27 mouse cellular contexts compared by ENCODE assay signal in the genomic region with DNA sequence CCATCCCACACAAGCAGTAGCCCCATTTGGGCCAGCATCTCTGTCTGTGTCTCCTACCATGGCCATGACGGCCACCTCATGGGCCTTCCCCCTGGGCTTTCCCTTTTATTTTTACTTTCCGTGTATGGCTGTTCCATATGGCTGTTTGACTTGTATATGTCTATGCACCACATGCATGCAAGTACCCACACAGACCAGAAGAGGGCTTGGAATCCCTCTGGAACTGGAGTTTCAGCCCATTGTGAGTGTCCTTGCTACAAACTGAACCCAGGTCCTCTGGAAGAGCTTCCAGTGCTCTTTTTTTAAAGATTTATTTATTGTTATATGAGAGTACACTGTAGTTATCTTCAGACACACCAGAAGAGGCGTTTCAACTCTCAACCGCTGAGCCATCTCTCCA. TPM values are rescaled to one million over a fixed set of nuclear protein-coding genes. Genes with fewer than 3 reads are reported as not detected.
A peak's percentile ranks its signal among the peaks of the same experiment; 100 is the strongest.
DNase-seq lines count a peak whose midpoint lies in the region; ATAC-seq and TF ChIP-seq lines count a peak whose summit lies in the region.
"Had no signal": no experiment of that assay in that cellular context is flagged by ENCODE, and none has a peak within 500 bp of the region (broad histone marks: within the 10 kb centered on the region; RNA-seq: fewer than 3 reads in every experiment).

No protein-coding gene starts in this region.

- H3K36me3 ChIP-seq in forebrain, postnatal 0 days (ENCODE audit: insufficient read depth): 0 out of 2 replicates have a peak, but pooled peaks cover under 1% of the 10 kb centered on the region
- H3K36me3 ChIP-seq in forebrain, embryonic 15.5 days: no peaks in the 10 kb centered on the region
- H3K36me3 ChIP-seq in liver, embryonic 14.5 days (replicated peaks; ENCODE audit: control insufficient read depth, insufficient read depth, low read depth): no peaks in the 10 kb centered on the region
- peaks cover 5% of the 10 kb centered on the region for H3K36me3 ChIP-seq in liver, embryonic 12.5 days
- no peaks in the 10 kb centered on the region for H3K36me3 ChIP-seq in heart, embryonic 11.5 days (ENCODE audit: control insufficient read depth, insufficient read depth, low read length)
- H3K36me3 ChIP-seq: stomach, embryonic 15.5 days had no signal

- ATAC-seq in forebrain, postnatal 0 days: no peak
- no peak for ATAC-seq in forebrain, embryonic 15.5 days (replicated peaks)
- ATAC-seq in liver, embryonic 14.5 days (ENCODE audit: insufficient read depth): no peak
- no peak for ATAC-seq in liver, embryonic 12.5 days
- no peak for ATAC-seq in heart, embryonic 11.5 days (replicated peaks; ENCODE audit: insufficient number of reproducible peaks, low FRiP score, low TSS enrichment)
- ATAC-seq: CD4-positive, CD25-positive, alpha-beta regulatory T cell, adult 4 months; forebrain, embryonic 16.5 days had no signal

- peak; percentile 11; the same call in 1 of the 2 replicates for TF ChIP-seq CTCF in forebrain, postnatal 0 days (IDR thresholded peaks at IDR 0.05; ENCODE audit: low read depth)
- peak; percentile 31; the same call in 1 of the 2 replicates for TF ChIP-seq CTCF in liver, embryonic 14.5 days (IDR thresholded peaks at IDR 0.05; ENCODE audit: low read depth)

- no peak overlapping the region for H3K27ac ChIP-seq in forebrain, postnatal 0 days (ENCODE audit: low read depth, low read length)
- H3K27ac ChIP-seq in forebrain, embryonic 15.5 days (replicated peaks): no peak overlapping the region
- no peak overlapping the region for H3K27ac ChIP-seq in liver, embryonic 14.5 days
- no peak overlapping the region for H3K27ac ChIP-seq in liver, embryonic 12.5 days
- no peak overlapping the region for H3K27ac ChIP-seq in heart, embryonic 11.5 days (ENCODE audit: low read depth, low read length)
- H3K27ac ChIP-seq: embryonic facial prominence, embryonic 13.5 days; forebrain, embryonic 10.5 days; hindbrain, embryonic 12.5 days; midbrain, embryonic 12.5 days; stomach, embryonic 15.5 days had no signal

- no peak for DNase-seq in forebrain, postnatal 0 days
- DNase-seq in liver, embryonic 14.5 days (ENCODE audit: low read depth in 3 of 3, low spot score in 3 of 3): no peak
- DNase-seq in 3T3-L1 (ENCODE audit: low read depth, low spot score): peak; percentile 52
- DNase-seq in R1 (ENCODE audit: low read depth, low spot score): peak; percentile 76
- DNase-seq in urinary bladder, postnatal 36 days (ENCODE audit: low spot score in 2 of 2): no peak
- DNase-seq: adrenal gland, postnatal 14 days; cerebellum, adult 11-12 months; cerebellum, adult 9-11 months; kidney, adult 11 months; kidney, postnatal 36 days; layer of hippocampus, adult 9-11 months; lung, adult 18-20 months; lung, postnatal 36 days; retina, postnatal 1 day; right cerebral cortex, postnatal 14 days; thymus, postnatal 14 days had no signal

- 78% methylated on average over 4 of the region's 4 CpGs for WGBS in forebrain, postnatal 0 days
- WGBS in forebrain, embryonic 15.5 days: 77% methylated on average over 4 of the region's 4 CpGs
- 58% methylated on average over 4 of the region's 4 CpGs for WGBS in liver, embryonic 14.5 days (ENCODE audit: insufficient replicate concordance)
- WGBS in liver, embryonic 12.5 days (ENCODE audit: insufficient replicate concordance): 57% methylated on average over 4 of the region's 4 CpGs
- 73% methylated on average over 4 of the region's 4 CpGs for WGBS in heart, embryonic 11.5 days (ENCODE audit: insufficient replicate concordance)

- H3K9me3 ChIP-seq in forebrain, postnatal 0 days (ENCODE audit: low read length): no peaks in the 10 kb centered on the region
- no peaks in the 10 kb centered on the region for H3K9me3 ChIP-seq in forebrain, embryonic 15.5 days
- no peaks in the 10 kb centered on the region for H3K9me3 ChIP-seq in liver, embryonic 14.5 days (ENCODE audit: control insufficient read depth, low read length)
- no peaks in the 10 kb centered on the region for H3K9me3 ChIP-seq in liver, embryonic 12.5 days (replicated peaks)
- no peaks in the 10 kb centered on the region for H3K9me3 ChIP-seq in heart, embryonic 11.5 days (replicated peaks; ENCODE audit: control insufficient read depth, low read length)
- H3K9me3 ChIP-seq: embryonic facial prominence, embryonic 13.5 days; forebrain, embryonic 10.5 days; G1E; hindbrain, embryonic 12.5 days; midbrain, embryonic 12.5 days; stomach, embryonic 15.5 days had no signal

- no peak overlapping the region for H3K4me3 ChIP-seq in forebrain, postnatal 0 days (ENCODE audit: low read depth, low read length)
- H3K4me3 ChIP-seq in forebrain, embryonic 15.5 days: no peak overlapping the region
- no peak overlapping the region for H3K4me3 ChIP-seq in liver, embryonic 14.5 days (ENCODE audit: insufficient read depth in 1 of 2, low read depth in 2 of 2, low read length in 2 of 2)
- H3K4me3 ChIP-seq in liver, embryonic 12.5 days: no peak overlapping the region
- no peak overlapping the region for H3K4me3 ChIP-seq in heart, embryonic 11.5 days (ENCODE audit: low read depth, low read length)
- H3K4me3 ChIP-seq: embryonic facial prominence, embryonic 13.5 days; forebrain, embryonic 10.5 days; hindbrain, embryonic 12.5 days; midbrain, embryonic 12.5 days; stomach, embryonic 15.5 days had no signal

- no peak for TF ChIP-seq EP300 in liver, embryonic 14.5 days (IDR thresholded peaks at IDR 0.05; ENCODE audit: low read depth)

- H3K27me3 ChIP-seq in forebrain, postnatal 0 days (ENCODE audit: insufficient read depth, low read length): no peaks in the 10 kb centered on the region
- H3K27me3 ChIP-seq in forebrain, embryonic 15.5 days: no peaks in the 10 kb centered on the region
- no peaks in the 10 kb centered on the region for H3K27me3 ChIP-seq in liver, embryonic 14.5 days (ENCODE audit: control insufficient read depth, insufficient read depth, low read length)
- no peaks in the 10 kb centered on the region for H3K27me3 ChIP-seq in liver, embryonic 12.5 days (replicated peaks)
- H3K27me3 ChIP-seq in heart, embryonic 11.5 days (ENCODE audit: control insufficient read depth, insufficient read depth, low read length): no peaks in the 10 kb centered on the region
- H3K27me3 ChIP-seq: embryonic facial prominence, embryonic 13.5 days; hindbrain, embryonic 12.5 days; midbrain, embryonic 12.5 days; stomach, embryonic 15.5 days had no signal

- no peak overlapping the region for H3K4me2 ChIP-seq in forebrain, postnatal 0 days (ENCODE audit: low read depth)
- no peak overlapping the region for H3K4me2 ChIP-seq in forebrain, embryonic 15.5 days (replicated peaks)
- no peak overlapping the region for H3K4me2 ChIP-seq in liver, embryonic 14.5 days (ENCODE audit: low read depth)
- H3K4me2 ChIP-seq in liver, embryonic 12.5 days: no peak overlapping the region
- no peak overlapping the region for H3K4me2 ChIP-seq in heart, embryonic 11.5 days
- H3K4me2 ChIP-seq: embryonic facial prominence, embryonic 13.5 days; hindbrain, embryonic 12.5 days; midbrain, embryonic 12.5 days; stomach, embryonic 15.5 days had no signal

- H3K4me1 ChIP-seq in forebrain, postnatal 0 days (ENCODE audit: insufficient read depth): no peaks in the 10 kb centered on the region
- H3K4me1 ChIP-seq in forebrain, embryonic 15.5 days: no peaks in the 10 kb centered on the region
- H3K4me1 ChIP-seq in liver, embryonic 14.5 days (replicated peaks; ENCODE audit: control insufficient read depth in 2 of 2, insufficient read depth in 2 of 2, low read length in 1 of 2): no peaks in the 10 kb centered on the region
- H3K4me1 ChIP-seq in liver, embryonic 12.5 days: 0 out of 2 replicates have a peak, but pooled peaks cover 3% of the 10 kb centered on the region
- H3K4me1 ChIP-seq in heart, embryonic 11.5 days (ENCODE audit: control insufficient read depth, insufficient read depth, low read length): no peaks in the 10 kb centered on the region
- H3K4me1 ChIP-seq: embryonic facial prominence, embryonic 13.5 days; forebrain, embryonic 10.5 days; hindbrain, embryonic 12.5 days; midbrain, embryonic 12.5 days; stomach, embryonic 15.5 days had no signal

- H3K9ac ChIP-seq in forebrain, postnatal 0 days: no peak overlapping the region
- no peak overlapping the region for H3K9ac ChIP-seq in forebrain, embryonic 15.5 days (replicated peaks)
- no peak overlapping the region for H3K9ac ChIP-seq in liver, embryonic 14.5 days (replicated peaks)
- H3K9ac ChIP-seq in liver, embryonic 12.5 days: no peak overlapping the region
- no peak overlapping the region for H3K9ac ChIP-seq in heart, embryonic 11.5 days (ENCODE audit: low read depth, low read length)
- H3K9ac ChIP-seq: embryonic facial prominence, embryonic 13.5 days; hindbrain, embryonic 12.5 days; midbrain, embryonic 12.5 days; stomach, embryonic 15.5 days had no signal

RNA-seq across cellular contexts. Expression of gene Tada3, which starts 16.2 kb away (rescaled TPM):
- total RNA-seq in forebrain, postnatal 0 days (2014; rRNA removed): 28.5 and 34.7 TPM in 2 replicates
- polyA plus RNA-seq in forebrain, postnatal 0 days (2015; fragmentation: Nextera tagmentation; extraction: Ambion mirVana): 69.1 and 84.4 TPM in 2 replicates
- 79.4 and 82.2 TPM in 2 replicates for polyA plus RNA-seq in forebrain, embryonic 15.5 days (2015; fragmentation: Nextera tagmentation; extraction: Ambion mirVana)
- polyA plus RNA-seq in liver, embryonic 14.5 days (2012; rRNA removed): 10.3 and 15.1 TPM in 2 replicates
- polyA plus RNA-seq in liver, embryonic 14.5 days (2014; fragmentation: Nextera tagmentation; extraction: Ambion mirVana): 15.6 and 18.7 TPM in 2 replicates
- 29.2 and 33.3 TPM in 2 replicates for polyA plus RNA-seq in liver, embryonic 12.5 days (2016; fragmentation: Nextera tagmentation; extraction: Ambion mirVana)
- 43.3 and 44.8 TPM in 2 replicates for polyA plus RNA-seq in heart, embryonic 11.5 days (2014; fragmentation: Nextera tagmentation; extraction: Ambion mirVana)

RNA-seq across cellular contexts. Expression of gene Arpc4, which starts 16.4 kb away (rescaled TPM):
- 219 and 226 TPM in 2 replicates for total RNA-seq in forebrain, postnatal 0 days (2014; rRNA removed)
- 564 and 565 TPM in 2 replicates for polyA plus RNA-seq in forebrain, postnatal 0 days (2015; fragmentation: Nextera tagmentation; extraction: Ambion mirVana)
- polyA plus RNA-seq in forebrain, embryonic 15.5 days (2015; fragmentation: Nextera tagmentation; extraction: Ambion mirVana): 390 and 428 TPM in 2 replicates
- polyA plus RNA-seq in liver, embryonic 14.5 days (2012; rRNA removed): 37.2 and 43.7 TPM in 2 replicates
- polyA plus RNA-seq in liver, embryonic 14.5 days (2014; fragmentation: Nextera tagmentation; extraction: Ambion mirVana): 102 and 103 TPM in 2 replicates
- polyA plus RNA-seq in liver, embryonic 12.5 days (2016; fragmentation: Nextera tagmentation; extraction: Ambion mirVana): 275 and 294 TPM in 2 replicates
- 166 and 179 TPM in 2 replicates for polyA plus RNA-seq in heart, embryonic 11.5 days (2014; fragmentation: Nextera tagmentation; extraction: Ambion mirVana)

RNA-seq across cellular contexts. Expression of gene Camk1, which starts 17.7 kb away (rescaled TPM):
- 119 and 131 TPM in 2 replicates for total RNA-seq in forebrain, postnatal 0 days (2014; rRNA removed)
- polyA plus RNA-seq in forebrain, postnatal 0 days (2015; fragmentation: Nextera tagmentation; extraction: Ambion mirVana): 107 and 118 TPM in 2 replicates
- 79.0 and 88.0 TPM in 2 replicates for polyA plus RNA-seq in forebrain, embryonic 15.5 days (2015; fragmentation: Nextera tagmentation; extraction: Ambion mirVana)
- polyA plus RNA-seq in liver, embryonic 14.5 days (2012; rRNA removed): 6.9 and 9.0 TPM in 2 replicates
- polyA plus RNA-seq in liver, embryonic 14.5 days (2014; fragmentation: Nextera tagmentation; extraction: Ambion mirVana): 16.3 and 19.7 TPM in 2 replicates
- 31.5 TPM in 2 replicates for polyA plus RNA-seq in liver, embryonic 12.5 days (2016; fragmentation: Nextera tagmentation; extraction: Ambion mirVana)
- polyA plus RNA-seq in heart, embryonic 11.5 days (2014; fragmentation: Nextera tagmentation; extraction: Ambion mirVana): 106 and 109 TPM in 2 replicates

RNA-seq across cellular contexts. Expression of gene Ttll3, which starts 27.6 kb away (rescaled TPM):
- total RNA-seq in forebrain, postnatal 0 days (2014; rRNA removed): 12.9 and 14.0 TPM in 2 replicates
- polyA plus RNA-seq in forebrain, postnatal 0 days (2015; fragmentation: Nextera tagmentation; extraction: Ambion mirVana): 4.7 and 8.9 TPM in 2 replicates
- 7.6 and 8.1 TPM in 2 replicates for polyA plus RNA-seq in forebrain, embryonic 15.5 days (2015; fragmentation: Nextera tagmentation; extraction: Ambion mirVana)
- 1.6 and 2.3 TPM in 2 replicates for polyA plus RNA-seq in liver, embryonic 14.5 days (2012; rRNA removed)
- 0.41 and 0.44 TPM in 2 replicates for polyA plus RNA-seq in liver, embryonic 14.5 days (2014; fragmentation: Nextera tagmentation; extraction: Ambion mirVana)
- 1.1 and 1.3 TPM in 2 replicates for polyA plus RNA-seq in liver, embryonic 12.5 days (2016; fragmentation: Nextera tagmentation; extraction: Ambion mirVana)
- 1.5 and 2.6 TPM in 2 replicates for polyA plus RNA-seq in heart, embryonic 11.5 days (2014; fragmentation: Nextera tagmentation; extraction: Ambion mirVana)

RNA-seq across cellular contexts. Expression of gene Ogg1, which starts 34.7 kb away (rescaled TPM):
- 11.9 and 13.5 TPM in 2 replicates for total RNA-seq in forebrain, postnatal 0 days (2014; rRNA removed)
- polyA plus RNA-seq in forebrain, postnatal 0 days (2015; fragmentation: Nextera tagmentation; extraction: Ambion mirVana): 10.1 and 10.5 TPM in 2 replicates
- polyA plus RNA-seq in forebrain, embryonic 15.5 days (2015; fragmentation: Nextera tagmentation; extraction: Ambion mirVana): 11.6 and 11.8 TPM in 2 replicates
- 8.0 TPM in 2 replicates for polyA plus RNA-seq in liver, embryonic 14.5 days (2012; rRNA removed)
- 4.5 and 5.1 TPM in 2 replicates for polyA plus RNA-seq in liver, embryonic 14.5 days (2014; fragmentation: Nextera tagmentation; extraction: Ambion mirVana)
- polyA plus RNA-seq in liver, embryonic 12.5 days (2016; fragmentation: Nextera tagmentation; extraction: Ambion mirVana): 8.7 and 9.1 TPM in 2 replicates
- polyA plus RNA-seq in heart, embryonic 11.5 days (2014; fragmentation: Nextera tagmentation; extraction: Ambion mirVana): 10.6 and 11.6 TPM in 2 replicates

Comparison
In these comparisons a context has a peak if more than half of its experiments do, and no peak if none do; other contexts are left out.
1. DNase-seq: peak in 3T3-L1 (single experiment) and R1 (single experiment); none in forebrain, postnatal 0 days (single experiment), liver, embryonic 14.5 days (0 of 3) and urinary bladder, postnatal 36 days (0 of 2).